Mouse (Mus musculus) stomach, postnatal 0 days (tissue): ENCODE results near the gene Ethe1. TPM values are rescaled to one million over a fixed set of nuclear protein-coding genes. Genes with fewer than 3 reads are reported as not detected.
A peak's percentile ranks its signal among the peaks of the same experiment; 100 is the strongest.

ENCODE experiments used
- ATAC-seq: fragments of 200-750 bp; cut with Nextera tagmentation; 2 replicates; pipeline ENCODE4 v1.8.0; 2017; ENCODE audit not compliant: low FRiP score, low TSS enrichment
- DNase-seq: peaks from one replicate; pipeline ENCODE4 v3.0.0-alpha.2; 2016; ENCODE audit warnings: low spot score
- H3K27ac ChIP-seq: fragments of 300-500 bp; sonication (generic); replicated peaks from 2 replicates; pipeline ENCODE4 v1.5.1; 2014; ENCODE audit warnings: mild to moderate bottlenecking, control low read depth
- H3K27me3 ChIP-seq: fragments of 300-500 bp; sonication (generic); 2 replicates; pipeline ENCODE4 v1.6.1; 2014; ENCODE audit warnings: low read length; ENCODE audit not compliant: control insufficient read depth, insufficient read depth
- H3K36me3 ChIP-seq: fragments of 300-500 bp; sonication (generic); 2 replicates; pipeline ENCODE4 v1.6.1; 2014; ENCODE audit warnings: low read length, mixed read lengths; ENCODE audit not compliant: control insufficient read depth, insufficient read depth
- H3K4me1 ChIP-seq: fragments of 300-500 bp; sonication (generic); replicated peaks from 2 replicates; pipeline ENCODE4 v1.6.1; 2014; ENCODE audit warnings: antibody characterized with exemption; ENCODE audit not compliant: control insufficient read depth, insufficient read depth
- H3K4me2 ChIP-seq: fragments of 300-500 bp; sonication (generic); replicated peaks from 2 replicates; pipeline ENCODE4 v1.6.1; 2014; ENCODE audit warnings: low read depth, mild to moderate bottlenecking, control low read depth, moderate library complexity
- H3K4me3 ChIP-seq: fragments of 300-500 bp; sonication (generic); 2 replicates; pipeline ENCODE4 v1.5.1; 2014; ENCODE audit warnings: low read depth, low read length, control low read depth
- H3K9ac ChIP-seq: fragments of 300-500 bp; sonication (generic); 2 replicates; pipeline ENCODE4 v1.6.1; 2014; ENCODE audit warnings: mild to moderate bottlenecking, low read length, control low read depth, mixed read lengths
- H3K9me3 ChIP-seq: fragments of 300-500 bp; sonication (generic); 2 replicates; pipeline ENCODE4 v1.6.1; 2016; ENCODE audit warnings: low read length; ENCODE audit not compliant: control insufficient read depth
- CTCF ChIP-seq: IDR thresholded peaks from 2 replicates; pipeline ENCODE4 v1.5.1; 2016; ENCODE audit warnings: antibody characterized with exemption, low read depth, mild to moderate bottlenecking, moderate library complexity
- EP300 ChIP-seq: optimal IDR thresholded peaks from 2 replicates; pipeline ENCODE3; 2016; ENCODE audit warnings: antibody characterized with exemption
- WGBS: fragments of 180-500 bp; shearing (Covaris S2); extraction: QIAGEN DNeasy Blood & Tissue Kit; methylation state at CpG from one replicate; pipeline ENCODE4 v1.1.7; 2014; 5-methylcytosine and 5-hydroxymethylcytosine counted together
- polyA plus RNA-seq: library from polyadenylated mRNA; unstranded; fragments of >200 nt; fragmentation: Nextera tagmentation; extraction: Ambion mirVana; gene quantifications from 2 replicates; pipeline ENCODE4 v1.2.1, GENCODE M21; 2015

The Ethe1 gene
- polyA plus RNA-seq, 1 experiment from 2014 or later: 120 TPM

DNA sequence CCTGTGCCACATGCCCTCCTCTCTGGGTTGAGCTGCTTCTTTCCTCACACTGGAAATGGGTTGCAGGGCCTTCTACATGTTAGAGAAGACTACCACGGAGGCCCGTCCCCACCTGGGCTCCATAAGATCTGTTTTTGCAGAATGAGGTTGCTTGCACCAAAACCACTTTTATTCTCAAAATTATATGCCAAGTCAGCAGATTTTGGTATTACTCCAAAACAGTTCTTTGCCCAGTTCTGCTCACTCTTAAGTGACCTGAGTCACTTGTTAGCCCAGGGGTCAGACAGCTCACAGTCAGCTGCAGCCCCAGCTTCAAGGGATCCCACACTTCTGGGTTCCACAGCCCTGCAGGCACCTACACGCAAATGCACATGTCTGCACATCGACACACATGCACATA lies 25.9 kb upstream of the Ethe1 start:
- Histone ChIP-seq H3K27ac (peak overlapping the region; percentile 58), H3K36me3 (peaks cover 2% of the 10 kb centered on the region; the same call in 1 of the 2 replicates), H3K9ac (no peak overlapping the region), H3K4me2 (no peak overlapping the region), H3K4me3 (no peak overlapping the region), H3K4me1 (no peaks in the 10 kb centered on the region), H3K27me3 (no peaks in the 10 kb centered on the region), H3K9me3 (no peaks in the 10 kb centered on the region)
- DNase-seq (no peak), ATAC-seq (no peak)
- 81% methylated on average over 4 of the region's 4 CpGs for WGBS
- TF ChIP-seq EP300 (no peak), CTCF (no peak)

DNA sequence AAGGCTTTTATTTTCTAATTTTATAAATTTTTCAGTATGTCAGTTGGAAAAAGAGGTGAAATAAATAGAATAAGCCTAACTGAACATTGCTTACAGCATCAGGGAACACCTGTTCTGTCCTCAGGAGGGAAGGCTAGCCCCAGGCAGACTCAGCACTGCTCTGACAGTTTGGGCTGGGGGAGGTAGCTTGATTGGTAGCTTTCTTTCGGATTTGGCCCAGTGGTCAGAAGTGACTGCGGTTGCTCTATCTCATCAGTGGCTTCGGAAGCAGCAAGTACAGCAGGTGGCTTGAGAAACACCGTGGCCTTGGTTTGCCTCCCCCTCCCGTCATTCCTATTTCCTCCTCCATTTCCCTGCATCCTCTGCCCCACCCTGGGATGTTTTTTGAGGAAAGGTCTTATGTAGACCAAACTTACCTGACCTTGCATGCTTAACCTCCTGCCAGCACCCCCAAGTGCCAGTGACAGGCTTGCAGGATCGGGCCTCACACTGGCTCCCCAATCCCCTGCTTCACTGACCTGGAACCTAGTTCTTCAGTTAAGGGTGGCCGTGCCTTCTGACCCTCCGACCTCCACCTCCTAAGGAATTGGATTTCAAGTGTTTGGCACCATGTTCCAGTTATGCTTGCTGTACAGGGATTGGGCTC lies 24.0 kb upstream of the Ethe1 start:
- Histone ChIP-seq H3K27ac (no peak overlapping the region), H3K4me1 (no peaks in the 10 kb centered on the region), H3K4me2 (no peak overlapping the region), H3K4me3 (no peak overlapping the region), H3K27me3 (no peaks in the 10 kb centered on the region), H3K9me3 (no peaks in the 10 kb centered on the region), H3K36me3 (peaks cover 3% of the 10 kb centered on the region), H3K9ac (no peak overlapping the region)
- TF ChIP-seq CTCF (no peak), EP300 (no peak)
- WGBS: 87% methylated on average over 8 of the region's 8 CpGs
- DNase-seq (no peak), ATAC-seq (no peak)

DNA sequence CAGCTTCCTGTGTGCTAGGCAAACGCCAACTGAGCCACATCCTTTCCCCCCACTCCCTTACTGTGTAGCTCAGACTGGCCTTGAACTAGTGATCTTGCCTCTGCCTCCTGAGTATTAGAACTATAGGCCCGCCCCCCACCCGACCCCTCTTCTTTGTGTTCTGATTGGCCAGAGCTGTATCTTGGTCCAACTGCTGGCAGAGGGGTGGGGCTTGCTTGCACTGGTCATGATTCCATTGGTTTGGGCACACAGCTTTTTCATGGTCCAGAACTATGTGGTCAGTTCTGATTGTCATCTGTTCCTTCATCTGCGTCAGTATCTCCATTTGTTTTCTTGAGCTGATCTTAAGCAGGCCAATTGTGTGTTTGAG lies 23.5 kb upstream of the Ethe1 start:
- no peak overlapping the region for H3K4me2 ChIP-seq
- H3K4me3 ChIP-seq: no peak overlapping the region
- H3K9me3 ChIP-seq: no peaks in the 10 kb centered on the region
- H3K9ac ChIP-seq: no peak overlapping the region
- DNase-seq (no peak), ATAC-seq (no peak)
- H3K4me1 ChIP-seq: no peaks in the 10 kb centered on the region
- TF ChIP-seq CTCF (no peak), EP300 (no peak)
- peaks cover 3% of the 10 kb centered on the region for H3K36me3 ChIP-seq
- 78% methylated on average over 4 of the region's 4 CpGs for WGBS
- H3K27me3 ChIP-seq: no peaks in the 10 kb centered on the region
- H3K27ac ChIP-seq: no peak overlapping the region

DNA sequence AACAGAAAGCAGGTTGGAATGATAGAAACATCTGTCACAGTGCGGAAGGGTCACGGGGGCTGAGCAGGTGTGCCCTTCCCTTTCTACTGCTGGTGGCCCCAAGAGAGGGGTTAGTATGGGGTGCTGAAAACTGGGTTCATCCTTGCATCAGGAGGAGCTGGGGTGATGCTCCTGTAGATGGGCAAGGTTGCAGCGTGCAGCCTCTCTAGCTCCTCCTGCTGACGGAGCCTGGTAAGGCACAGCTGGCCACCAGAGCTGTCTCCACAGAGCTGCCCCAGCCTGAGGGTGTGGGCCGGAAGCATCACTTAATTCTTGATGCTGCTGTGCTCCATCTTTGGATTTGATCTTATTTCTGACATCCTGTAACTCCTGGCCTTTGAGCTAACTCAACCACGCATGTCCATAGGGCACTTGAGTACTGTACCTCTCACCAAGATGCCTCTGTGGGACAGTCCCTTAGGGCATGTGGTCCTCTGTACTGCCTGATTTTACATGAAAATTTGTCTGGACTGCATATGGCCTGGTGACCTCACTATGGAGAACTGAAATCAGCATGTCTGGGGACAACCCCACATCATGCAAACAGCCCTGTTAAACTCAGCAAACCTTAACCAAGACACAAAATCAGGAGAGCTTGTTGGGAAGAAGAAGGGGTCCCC lies 22.6 kb upstream of the Ethe1 start:
- Histone ChIP-seq H3K9me3 (no peaks in the 10 kb centered on the region), H3K27me3 (no peaks in the 10 kb centered on the region), H3K4me3 (no peak overlapping the region), H3K4me1 (no peaks in the 10 kb centered on the region), H3K27ac (no peak overlapping the region), H3K4me2 (no peak overlapping the region), H3K9ac (no peak overlapping the region), H3K36me3 (peaks cover 3% of the 10 kb centered on the region)
- TF ChIP-seq EP300 (no peak), CTCF (peak; percentile 89)
- 68% methylated on average over 6 of the region's 6 CpGs for WGBS
- DNase-seq (peak; percentile 82), ATAC-seq (peak; percentile 55)

DNA sequence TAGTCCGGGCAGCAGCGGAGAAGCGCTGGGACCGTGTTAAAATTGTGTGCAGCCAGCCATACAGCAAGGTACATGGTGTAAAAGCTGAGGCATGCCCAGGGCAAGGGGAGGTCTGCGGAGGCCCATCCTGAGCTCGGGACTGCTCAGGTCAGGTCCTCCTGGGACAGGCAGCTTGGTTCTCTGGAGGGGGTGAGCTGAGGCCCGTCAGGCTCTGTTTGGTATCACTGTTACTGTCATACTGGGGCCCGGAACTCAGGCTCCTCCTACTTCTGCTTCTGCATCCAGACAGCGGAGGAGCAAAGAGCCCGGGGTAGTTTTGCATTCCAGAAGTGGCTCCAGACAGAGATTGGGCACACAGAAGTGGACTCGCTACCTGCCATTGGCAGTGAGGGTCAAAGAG lies 21.7 kb upstream of the Ethe1 start:
- no peak for TF ChIP-seq EP300
- TF ChIP-seq CTCF: no peak
- 96% methylated on average over 11 of the region's 11 CpGs for WGBS
- H3K27me3 ChIP-seq: no peaks in the 10 kb centered on the region
- H3K27ac ChIP-seq: no peak overlapping the region
- H3K4me1 ChIP-seq: no peaks in the 10 kb centered on the region
- DNase-seq (no peak), ATAC-seq (no peak)
- peaks cover 3% of the 10 kb centered on the region for H3K36me3 ChIP-seq
- no peaks in the 10 kb centered on the region for H3K9me3 ChIP-seq
- H3K9ac ChIP-seq: no peak overlapping the region
- H3K4me2 ChIP-seq: no peak overlapping the region
- no peak overlapping the region for H3K4me3 ChIP-seq

DNA sequence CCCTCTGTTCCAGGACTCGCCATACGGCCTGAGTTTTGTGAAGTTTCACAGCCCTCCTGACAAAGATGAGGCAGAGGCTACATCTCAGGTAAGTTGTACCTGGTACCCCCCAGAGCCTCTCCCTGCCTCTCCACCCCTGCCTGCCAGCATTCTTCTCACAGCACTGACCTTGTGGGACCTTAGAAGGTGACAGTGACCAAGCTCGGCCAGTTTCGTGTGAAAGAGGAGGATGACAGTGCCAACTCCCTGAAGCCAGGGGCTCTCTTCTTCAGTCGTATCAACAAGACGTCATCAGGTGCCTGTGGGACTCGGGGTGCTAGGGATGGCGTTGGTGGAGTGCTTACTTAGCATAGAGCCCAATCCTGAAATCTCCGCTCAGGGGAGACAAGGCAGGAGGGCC lies 21.1 kb upstream of the Ethe1 start:
- Histone ChIP-seq H3K27me3 (no peaks in the 10 kb centered on the region), H3K4me1 (no peaks in the 10 kb centered on the region), H3K4me3 (no peak overlapping the region), H3K27ac (no peak overlapping the region), H3K9ac (no peak overlapping the region), H3K9me3 (no peaks in the 10 kb centered on the region), H3K4me2 (no peak overlapping the region), H3K36me3 (peaks cover 3% of the 10 kb centered on the region)
- no peak for ATAC-seq
- no peak for TF ChIP-seq EP300
- TF ChIP-seq CTCF: no peak
- DNase-seq: no peak
- whole genome bisulfite sequencing: 96% methylated on average over 9 of the region's 9 CpGs
